Mouse (Mus musculus) MEL (cell line): ENCODE results near the gene Slc25a47. TPM values are rescaled to one million over a fixed set of nuclear protein-coding genes. Genes with fewer than 3 reads are reported as not detected.

Experiments used
- DNase-seq: peaks from one replicate; pipeline ENCODE4 v3.0.0; 2011; ENCODE audit warnings: low read depth, low spot score
- H3K27ac ChIP-seq: 2 replicates; pipeline ENCODE4 v1.5.1; 2012; ENCODE audit warnings: low read depth, mild to moderate bottlenecking, control low read depth, low read length, moderate library complexity; ENCODE audit not compliant: control insufficient read depth
- H3K27me3 ChIP-seq, 2 experiments: fragments of 150-350 bp in 1 of 2; sonication (generic) in 1 of 2; 2 replicates each; pipeline ENCODE4 v1.6.1; 2012; ENCODE audit warnings: low read length in 2 of 2, mild to moderate bottlenecking in 2 of 2, improper control_type of control experiment in 1 of 2, moderate library complexity in 1 of 2; ENCODE audit not compliant: insufficient read depth in 2 of 2, control insufficient read depth in 1 of 2
- H3K36me3 ChIP-seq, 2 experiments: 2 replicates each; pipeline ENCODE4 v1.6.1; 2012 to 2014; ENCODE audit warnings: low read length in 2 of 2, improper control_type of control experiment in 1 of 2, inconsistent platforms in 1 of 2, mild to moderate bottlenecking in 1 of 2; ENCODE audit not compliant: insufficient read depth in 2 of 2, control insufficient read depth in 1 of 2
- H3K4me1 ChIP-seq, 2 experiments: fragments of 150-350 bp in 1 of 2; sonication (generic) in 1 of 2; 2 replicates each; pipeline ENCODE4 v1.6.1; 2012; ENCODE audit warnings: low read length in 2 of 2, improper control_type of control experiment in 1 of 2, mild to moderate bottlenecking in 1 of 2; ENCODE audit not compliant: insufficient read depth in 2 of 2, control insufficient read depth in 1 of 2
- H3K4me3 ChIP-seq, 2 experiments: fragments of 150-350 bp in 1 of 2; sonication (generic) in 1 of 2; 2 replicates each; pipeline ENCODE4 v1.5.1; 2012; ENCODE audit warnings: low read depth in 2 of 2, low read length in 2 of 2, mild to moderate bottlenecking in 2 of 2, moderate library complexity in 2 of 2, control low read depth in 1 of 2, improper control_type of control experiment in 1 of 2; ENCODE audit not compliant: control insufficient read depth in 1 of 2, insufficient read depth in 1 of 2
- H3K79me2 ChIP-seq: 2 replicates; pipeline ENCODE4 v1.6.1; 2012; ENCODE audit warnings: mild to moderate bottlenecking, low read length, moderate library complexity; ENCODE audit not compliant: control insufficient read depth, poor library complexity, insufficient read depth
- H3K9ac ChIP-seq: 2 replicates; pipeline ENCODE4 v1.6.1; 2012; ENCODE audit warnings: low read depth, mild to moderate bottlenecking, control low read depth, low read length, moderate library complexity; ENCODE audit not compliant: control insufficient read depth, poor library complexity, severe bottlenecking
- H3K9me3 ChIP-seq: fragments of 150-350 bp; sonication (generic); replicated peaks from 2 replicates; pipeline ENCODE4 v1.6.1; 2012; ENCODE audit warnings: mild to moderate bottlenecking, low read length, improper control_type of control experiment, moderate library complexity; ENCODE audit not compliant: insufficient read depth
- BHLHE40 ChIP-seq: IDR thresholded peaks from 2 replicates; pipeline ENCODE4 v1.6.1; 2012; ENCODE audit warnings: low read depth, mild to moderate bottlenecking, inconsistent platforms, low read length, improper control_type of control experiment, borderline replicate concordance
- CHD1 ChIP-seq: IDR thresholded peaks from 2 replicates; pipeline ENCODE4 v1.6.1; 2012; ENCODE audit warnings: low read depth, mild to moderate bottlenecking, inconsistent platforms, low read length, improper control_type of control experiment
- E2F4 ChIP-seq: IDR thresholded peaks from 2 replicates; pipeline ENCODE4 v1.6.1; 2011; ENCODE audit warnings: low read depth, low read length, improper control_type of control experiment, borderline replicate concordance
- EP300 ChIP-seq, 2 experiments: IDR thresholded peaks; 2 replicates each; pipeline ENCODE4 v1.6.1; 2011; ENCODE audit warnings: improper control_type of control experiment in 2 of 2, low read length in 2 of 2, low read depth in 1 of 2, mild to moderate bottlenecking in 1 of 2
- GABPA ChIP-seq: IDR thresholded peaks from 2 replicates; pipeline ENCODE4 v1.6.1; 2012; ENCODE audit warnings: low read depth, mild to moderate bottlenecking, inconsistent platforms, low read length, improper control_type of control experiment, moderate library complexity
- MAFK ChIP-seq: IDR thresholded peaks from 2 replicates; pipeline ENCODE4 v1.6.1; 2011; ENCODE audit warnings: low read depth, mild to moderate bottlenecking, low read length, improper control_type of control experiment, borderline replicate concordance
- MXI1 ChIP-seq: IDR thresholded peaks from 2 replicates; pipeline ENCODE4 v1.6.1; 2011; ENCODE audit warnings: mild to moderate bottlenecking, low read depth, low read length, improper control_type of control experiment
- MYC ChIP-seq: IDR thresholded peaks from 2 replicates; pipeline ENCODE4 v1.6.1; 2011; ENCODE audit warnings: low read depth, mild to moderate bottlenecking, low read length, improper control_type of control experiment, moderate library complexity
- NELFE ChIP-seq: IDR thresholded peaks from 2 replicates; pipeline ENCODE4 v1.6.1; 2011; ENCODE audit warnings: low read depth, low read length, improper control_type of control experiment
- POLR2A ChIP-seq, 2 experiments: IDR thresholded peaks; 2 replicates each; pipeline ENCODE4 v1.6.1; 2011 to 2012; ENCODE audit warnings: low read length in 2 of 2, mild to moderate bottlenecking in 2 of 2, control low read depth in 1 of 2, improper control_type of control experiment in 1 of 2, low read depth in 1 of 2, moderate library complexity in 1 of 2; ENCODE audit not compliant: control insufficient read depth in 1 of 2, insufficient read depth in 1 of 2, poor library complexity in 1 of 2
- POLR2AphosphoS2 ChIP-seq: IDR thresholded peaks from 2 replicates; pipeline ENCODE4 v1.6.1; 2011; ENCODE audit warnings: low read length, improper control_type of control experiment
- POLR2AphosphoS5 ChIP-seq: IDR thresholded peaks from 2 replicates; pipeline ENCODE4 v1.6.1; 2012; ENCODE audit warnings: low read depth, borderline replicate concordance, mild to moderate bottlenecking, inconsistent platforms, low read length, moderate library complexity, mixed read lengths
- SIN3A ChIP-seq: IDR thresholded peaks from 2 replicates; pipeline ENCODE4 v1.6.1; 2012; ENCODE audit warnings: low read length, improper control_type of control experiment, inconsistent platforms
- UBTF ChIP-seq: IDR thresholded peaks from 2 replicates; pipeline ENCODE4 v1.6.1; 2012; ENCODE audit warnings: low read depth, mild to moderate bottlenecking, inconsistent platforms, low read length, improper control_type of control experiment, moderate library complexity, borderline replicate concordance; ENCODE audit not compliant: insufficient read depth
- USF1 ChIP-seq: IDR thresholded peaks from 2 replicates; pipeline ENCODE4 v1.6.1; 2014; ENCODE audit warnings: low read depth, mild to moderate bottlenecking, inconsistent platforms, low read length, improper control_type of control experiment, moderate library complexity
- USF2 ChIP-seq, 2 experiments: IDR thresholded peaks; 2 replicates each; pipeline ENCODE4 v1.6.1; 2011 to 2012; ENCODE audit warnings: improper control_type of control experiment in 2 of 2, low read length in 2 of 2, borderline replicate concordance in 1 of 2, inconsistent platforms in 1 of 2, low read depth in 1 of 2, mild to moderate bottlenecking in 1 of 2; ENCODE audit not compliant: insufficient read depth in 1 of 2
- ZC3H11A ChIP-seq: IDR thresholded peaks from 2 replicates; pipeline ENCODE4 v1.6.1; 2012; ENCODE audit warnings: low read depth, mild to moderate bottlenecking, inconsistent platforms, low read length, improper control_type of control experiment
- ZKSCAN1 ChIP-seq: IDR thresholded peaks from 2 replicates; pipeline ENCODE4 v1.6.1; 2012; ENCODE audit warnings: low read depth, mild to moderate bottlenecking, inconsistent platforms, low read length, improper control_type of control experiment, moderate library complexity
- ZNF384 ChIP-seq: IDR thresholded peaks from 2 replicates; pipeline ENCODE4 v1.6.1; 2012; ENCODE audit warnings: low read depth, mild to moderate bottlenecking, inconsistent platforms, low read length, improper control_type of control experiment
- polyA plus RNA-seq, 2 experiments: library from polyadenylated mRNA; stranded (reverse) in 1 of 2; unstranded in 1 of 2; fragments of >175 nt in 1 of 2; fragments of >200 nt in 1 of 2; gene quantifications; 2 replicates each; pipeline versions ENCODE4 v1.2.1 to v1.2.4; 2012; ENCODE audit warnings: low replicate concordance in 2 of 2, low read depth in 1 of 2; ENCODE audit not compliant: insufficient read length in 2 of 2, insufficient read depth in 1 of 2, missing spikeins in 1 of 2
- total RNA-seq: library from RNA; depleted of rRNA; stranded (reverse); fragments of 300-350 nt; gene quantifications from 2 replicates; pipeline ENCODE4 v1.2.3, GENCODE M21; 2012

Slc25a47 gene
- total and polyA plus RNA-seq, 3 experiments, result 15.6 to 17.9 TPM; not detected in 1

GRCm38 (mm10) chr12:108823036-108823435 is 12.8 kb upstream of the Slc25a47 start:
- Histone ChIP-seq H3K4me3 (no peak overlapping the region), H3K36me3 (no peaks in the 10 kb centered on the region), H3K79me2 (no peaks in the 10 kb centered on the region; the same call in 1 of the 2 replicates), H3K4me1 (no peaks in the 10 kb centered on the region), H3K9ac (no peak overlapping the region), H3K9me3 (no peaks in the 10 kb centered on the region), H3K27ac (no peak overlapping the region), H3K27me3 (no peaks in the 10 kb centered on the region)
- TF ChIP-seq POLR2AphosphoS5 (no peak), USF2 (IDR thresholded peaks at IDR 0.05; ENCODE audit: borderline replicate concordance in 1 of 2, insufficient read depth in 1 of 2, low read depth in 1 of 2, low read length in 2 of 2) (no peak), ZC3H11A (no peak), ZNF384 (no peak)
- no peak for DNase-seq

DNA sequence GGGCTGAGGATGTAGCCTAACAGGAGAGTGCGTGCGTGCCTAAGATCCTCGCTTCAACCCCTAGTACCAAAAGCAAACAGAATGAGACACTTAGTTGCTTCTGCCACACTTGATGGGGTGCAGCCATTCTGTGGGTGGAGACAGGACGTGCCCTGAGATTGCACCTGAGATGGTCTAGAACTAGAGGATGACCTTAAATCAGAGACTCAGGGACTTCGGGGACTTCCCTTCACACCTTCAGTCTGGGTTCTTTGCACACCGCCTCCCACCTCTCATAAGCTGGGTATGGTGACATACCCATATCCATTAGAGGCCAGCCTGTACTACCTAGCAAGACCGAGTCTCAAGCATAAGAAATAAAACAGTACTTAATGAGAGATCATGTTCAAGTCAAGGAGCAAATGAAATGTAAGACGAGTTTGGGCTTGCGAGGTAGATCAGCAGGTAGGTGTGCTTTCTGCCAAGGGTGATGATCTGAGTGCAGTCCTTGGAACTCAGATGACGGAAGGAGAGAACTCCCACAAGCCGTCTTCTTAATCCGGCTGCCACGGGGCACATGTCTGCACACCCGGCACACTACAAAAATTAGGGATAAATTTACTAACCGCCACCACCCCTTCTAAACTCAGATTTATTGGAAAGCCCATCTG is 11.5 kb upstream of the Slc25a47 start:
- no peak for TF ChIP-seq USF1
- no peak for TF ChIP-seq CHD1
- TF ChIP-seq POLR2AphosphoS2, result no peak
- TF ChIP-seq GABPA, result no peak
- TF ChIP-seq BHLHE40, result no peak
- TF ChIP-seq ZKSCAN1, result no peak
- H3K27ac ChIP-seq, result no peak overlapping the region
- no peak for DNase-seq
- no peaks in the 10 kb centered on the region for H3K4me1 ChIP-seq
- no peak overlapping the region for H3K4me3 ChIP-seq
- no peaks in the 10 kb centered on the region for H3K79me2 ChIP-seq
- H3K36me3 ChIP-seq, result no peaks in the 10 kb centered on the region
- no peaks in the 10 kb centered on the region for H3K27me3 ChIP-seq
- H3K9ac ChIP-seq, result no peak overlapping the region
- H3K9me3 ChIP-seq, result no peaks in the 10 kb centered on the region

GRCm38 (mm10) chr12:108825561-108826224 is 10.2 kb upstream of the Slc25a47 start:
- no peaks in the 10 kb centered on the region for H3K4me1 ChIP-seq
- no peaks in the 10 kb centered on the region for H3K9me3 ChIP-seq
- H3K9ac ChIP-seq, result no peak overlapping the region
- no peaks in the 10 kb centered on the region for H3K27me3 ChIP-seq
- H3K27ac ChIP-seq, result no peak overlapping the region
- no peak overlapping the region for H3K4me3 ChIP-seq
- DNase-seq, result no peak
- H3K36me3 ChIP-seq, result no peaks in the 10 kb centered on the region
- no peaks in the 10 kb centered on the region for H3K79me2 ChIP-seq
- TF ChIP-seq MXI1, result no peak
- TF ChIP-seq POLR2AphosphoS2, result no peak
- no peak for TF ChIP-seq POLR2A (IDR thresholded peaks at IDR 0.05; ENCODE audit: control insufficient read depth in 1 of 2, insufficient read depth in 1 of 2, low read depth in 1 of 2, low read length in 2 of 2, poor library complexity in 1 of 2)
- TF ChIP-seq E2F4, result no peak
- TF ChIP-seq UBTF, result no peak
- TF ChIP-seq MYC, result no peak
- no peak for TF ChIP-seq SIN3A
- TF ChIP-seq MAFK, result no peak
- TF ChIP-seq ZKSCAN1, result no peak
- TF ChIP-seq ZNF384, result no peak
- no peak for TF ChIP-seq NELFE
- TF ChIP-seq USF1, result no peak
- no peak for TF ChIP-seq EP300 (IDR thresholded peaks at IDR 0.05; ENCODE audit: low read depth in 1 of 2, low read length in 2 of 2)
- TF ChIP-seq, all 39 proteins: peak for 0
